Mouse (Mus musculus): ENCODE results near the gene Capn7. TPM values are rescaled to one million over a fixed set of nuclear protein-coding genes. Genes with fewer than 3 reads are reported as not detected.

The Capn7 gene
- polyA plus RNA-seq, 1 experiment from 2014 or later = 89.4 TPM

- Histone ChIP-seq H3K36me3 (ENCODE audit: control insufficient read depth, insufficient read depth, low read length) (peaks cover 3% of the 10 kb centered on the region; the same call in 1 of the 2 replicates), H3K4me2 (ENCODE audit: low read depth, low read length) (no peak overlapping the region), H3K4me3 (ENCODE audit: low read depth, low read length) (no peak overlapping the region), H3K4me1 (ENCODE audit: control insufficient read depth, insufficient read depth, low read length) (peaks cover 6% of the 10 kb centered on the region; the same call in 1 of the 2 replicates), H3K9me3 (ENCODE audit: control insufficient read depth, low read length) (no peaks in the 10 kb centered on the region), H3K27ac (ENCODE audit: low read depth, low read length) (peak overlapping the region; percentile 34; the same call in 1 of the 2 replicates), H3K9ac (replicated peaks; ENCODE audit: low read depth, low read length) (no peak overlapping the region), H3K27me3 (ENCODE audit: control insufficient read depth, insufficient read depth, low read length) (no peaks in the 10 kb centered on the region)
- WGBS = 68% methylated on average over 13 of the region's 13 CpGs
- no peak for ATAC-seq (ENCODE audit: low read depth)
Measured at GRCm38 (mm10) chr14:31388086-31388872, 51.8 kb downstream of the Capn7 start.

DNA sequence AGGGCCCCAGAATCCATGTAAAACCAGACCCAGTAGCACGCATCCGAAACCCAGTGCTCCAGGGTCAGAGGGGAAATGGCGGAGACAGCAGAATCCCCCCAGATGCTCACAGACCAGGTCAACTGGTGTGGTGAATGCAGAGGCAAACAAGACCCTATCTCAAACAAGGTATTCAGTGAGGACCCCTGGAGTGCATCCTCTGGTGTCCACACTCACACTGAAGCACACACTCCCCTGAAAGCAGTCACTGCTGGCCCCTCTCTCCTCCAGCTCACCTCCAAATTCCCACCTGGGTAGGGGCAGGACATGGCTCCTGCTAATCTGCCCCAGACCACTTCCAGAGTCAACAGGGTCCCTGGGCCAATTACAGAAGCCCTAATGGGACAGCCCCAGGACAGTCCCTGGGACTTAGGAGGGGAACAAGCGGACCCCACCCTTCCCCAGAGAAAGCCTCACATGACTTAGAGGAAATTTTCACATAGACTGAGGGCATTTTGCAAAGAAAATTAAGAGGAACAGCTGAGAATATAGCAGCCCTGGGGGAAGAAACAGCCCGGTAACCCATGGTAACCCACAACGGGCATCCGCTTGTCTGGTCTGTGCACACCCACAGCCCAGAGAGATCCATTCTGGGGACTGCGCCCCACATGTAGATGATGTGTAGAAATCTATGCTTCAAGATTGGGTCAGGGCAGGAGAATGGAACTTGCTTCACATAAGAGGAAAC, 53.1 kb downstream of the Capn7 start:
- Histone ChIP-seq H3K36me3 (ENCODE audit: control insufficient read depth, insufficient read depth, low read length) (no peaks in the 10 kb centered on the region), H3K4me1 (ENCODE audit: control insufficient read depth, insufficient read depth, low read length) (peaks cover 6% of the 10 kb centered on the region; the same call in 1 of the 2 replicates), H3K27ac (ENCODE audit: low read depth, low read length) (no peak overlapping the region), H3K27me3 (ENCODE audit: control insufficient read depth, insufficient read depth, low read length) (no peaks in the 10 kb centered on the region), H3K4me3 (ENCODE audit: low read depth, low read length) (no peak overlapping the region), H3K4me2 (ENCODE audit: low read depth, low read length) (no peak overlapping the region), H3K9ac (replicated peaks; ENCODE audit: low read depth, low read length) (no peak overlapping the region), H3K9me3 (ENCODE audit: control insufficient read depth, low read length) (no peaks in the 10 kb centered on the region)
- no peak for ATAC-seq (ENCODE audit: low read depth)
- WGBS = 91% methylated on average over 8 of the region's 8 CpGs

DNA sequence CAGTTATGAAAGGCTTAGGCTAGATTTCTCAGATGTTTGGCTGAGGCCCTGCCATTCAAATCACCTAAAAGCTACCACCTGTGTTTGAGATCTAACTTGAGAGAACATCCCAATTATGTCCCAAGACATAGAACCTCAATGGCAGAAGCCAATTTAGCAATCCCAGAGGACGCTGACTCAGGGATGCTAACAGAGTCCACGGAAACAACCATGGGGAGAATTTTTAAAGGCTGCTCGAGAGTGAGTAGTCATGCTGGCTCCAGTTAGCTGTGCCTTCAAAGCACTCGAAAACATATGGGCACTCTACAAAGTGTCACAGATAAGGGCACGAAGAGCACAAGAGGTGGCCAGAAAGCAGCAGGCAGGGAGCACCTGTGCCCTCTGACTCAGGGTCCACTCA, 55.9 kb downstream of the Capn7 start:
- Histone ChIP-seq H3K36me3 (ENCODE audit: control insufficient read depth, insufficient read depth, low read length) (no peaks in the 10 kb centered on the region), H3K9ac (replicated peaks; ENCODE audit: low read depth, low read length) (no peak overlapping the region), H3K27me3 (ENCODE audit: control insufficient read depth, insufficient read depth, low read length) (no peaks in the 10 kb centered on the region), H3K4me2 (ENCODE audit: low read depth, low read length) (no peak overlapping the region), H3K4me1 (ENCODE audit: control insufficient read depth, insufficient read depth, low read length) (no peaks in the 10 kb centered on the region), H3K9me3 (ENCODE audit: control insufficient read depth, low read length) (no peaks in the 10 kb centered on the region), H3K4me3 (ENCODE audit: low read depth, low read length) (no peak overlapping the region), H3K27ac (ENCODE audit: low read depth, low read length) (no peak overlapping the region)
- ATAC-seq (ENCODE audit: low read depth) = no peak
- 82% methylated on average over 5 of the region's 5 CpGs for WGBS

DNA sequence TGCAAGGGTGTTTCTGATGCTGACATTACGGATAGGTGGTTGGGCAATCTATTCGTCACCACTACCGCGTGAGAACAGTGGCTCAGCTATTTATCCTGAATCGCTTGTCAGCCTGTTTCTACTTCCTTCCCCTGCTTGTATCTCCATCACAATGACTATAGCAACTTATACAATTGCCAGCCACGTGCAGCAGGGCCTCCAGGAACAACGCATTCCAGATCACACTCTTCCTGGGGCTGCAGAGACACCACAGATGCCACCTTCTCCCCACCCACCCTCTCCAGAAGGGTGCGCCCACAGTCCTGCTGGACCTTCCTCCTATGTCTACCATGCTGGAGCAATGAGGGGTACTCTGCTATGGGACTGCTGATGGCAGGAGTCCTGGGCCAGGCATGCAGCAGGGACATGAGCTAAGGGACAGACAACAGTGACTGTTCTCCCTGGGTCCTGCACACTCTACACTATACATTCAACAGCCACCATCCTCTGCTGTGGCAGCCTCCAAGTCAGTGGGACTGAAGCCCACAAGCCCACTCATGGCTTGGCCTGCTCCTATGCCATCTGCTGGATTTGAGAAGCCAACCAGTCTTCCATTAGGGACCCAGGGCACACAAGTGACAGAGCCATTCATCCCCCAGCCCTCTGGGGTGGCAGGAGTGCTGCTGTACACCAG, 56.6 kb downstream of the Capn7 start:
- Histone ChIP-seq H3K4me3 (ENCODE audit: low read depth, low read length) (no peak overlapping the region), H3K9ac (replicated peaks; ENCODE audit: low read depth, low read length) (no peak overlapping the region), H3K27ac (ENCODE audit: low read depth, low read length) (no peak overlapping the region), H3K9me3 (ENCODE audit: control insufficient read depth, low read length) (no peaks in the 10 kb centered on the region), H3K4me1 (ENCODE audit: control insufficient read depth, insufficient read depth, low read length) (no peaks in the 10 kb centered on the region), H3K27me3 (ENCODE audit: control insufficient read depth, insufficient read depth, low read length) (no peaks in the 10 kb centered on the region), H3K36me3 (ENCODE audit: control insufficient read depth, insufficient read depth, low read length) (no peaks in the 10 kb centered on the region), H3K4me2 (ENCODE audit: low read depth, low read length) (no peak overlapping the region)
- no peak for ATAC-seq (ENCODE audit: low read depth)
- WGBS = 70% methylated on average over 8 of the region's 8 CpGs

- Histone ChIP-seq H3K27ac (ENCODE audit: low read depth, low read length) (no peak overlapping the region), H3K36me3 (ENCODE audit: control insufficient read depth, insufficient read depth, low read length) (no peaks in the 10 kb centered on the region), H3K4me3 (ENCODE audit: low read depth, low read length) (no peak overlapping the region), H3K4me1 (ENCODE audit: control insufficient read depth, insufficient read depth, low read length) (no peaks in the 10 kb centered on the region), H3K27me3 (ENCODE audit: control insufficient read depth, insufficient read depth, low read length) (no peaks in the 10 kb centered on the region), H3K9me3 (ENCODE audit: control insufficient read depth, low read length) (no peaks in the 10 kb centered on the region), H3K4me2 (ENCODE audit: low read depth, low read length) (no peak overlapping the region), H3K9ac (replicated peaks; ENCODE audit: low read depth, low read length) (no peak overlapping the region)
- WGBS = 83% methylated on average over 3 of the region's 3 CpGs
- no peak for ATAC-seq (ENCODE audit: low read depth)
Measured at GRCm38 (mm10) chr14:31393546-31393890, 57.1 kb downstream of the Capn7 start.

- Histone ChIP-seq H3K27me3 (ENCODE audit: control insufficient read depth, insufficient read depth, low read length) (no peaks in the 10 kb centered on the region), H3K27ac (ENCODE audit: low read depth, low read length) (no peak overlapping the region), H3K9me3 (ENCODE audit: control insufficient read depth, low read length) (no peaks in the 10 kb centered on the region), H3K4me3 (ENCODE audit: low read depth, low read length) (no peak overlapping the region), H3K9ac (replicated peaks; ENCODE audit: low read depth, low read length) (no peak overlapping the region), H3K4me1 (ENCODE audit: control insufficient read depth, insufficient read depth, low read length) (0 out of 2 replicates have a peak, but pooled peaks cover 4% of the 10 kb centered on the region), H3K4me2 (ENCODE audit: low read depth, low read length) (no peak overlapping the region), H3K36me3 (ENCODE audit: control insufficient read depth, insufficient read depth, low read length) (no peaks in the 10 kb centered on the region)
- ATAC-seq (ENCODE audit: low read depth) = no peak
- WGBS = 85% methylated on average over 7 of the region's 7 CpGs
Measured at GRCm38 (mm10) chr14:31393936-31394630, 57.6 kb downstream of the Capn7 start.

GRCm38 (mm10) chr14:31394822-31395532, 58.5 kb downstream of the Capn7 start:
- H3K4me3 ChIP-seq (ENCODE audit: low read depth, low read length) = no peak overlapping the region
- WGBS = 91% methylated on average over 9 of the region's 9 CpGs
- H3K36me3 ChIP-seq (ENCODE audit: control insufficient read depth, insufficient read depth, low read length) = no peaks in the 10 kb centered on the region
- 0 out of 2 replicates have a peak, but pooled peaks cover 4% of the 10 kb centered on the region for H3K4me1 ChIP-seq (ENCODE audit: control insufficient read depth, insufficient read depth, low read length)
- H3K4me2 ChIP-seq (ENCODE audit: low read depth, low read length) = no peak overlapping the region
- no peak overlapping the region for H3K27ac ChIP-seq (ENCODE audit: low read depth, low read length)
- no peaks in the 10 kb centered on the region for H3K27me3 ChIP-seq (ENCODE audit: control insufficient read depth, insufficient read depth, low read length)
- no peak overlapping the region for H3K9ac ChIP-seq (replicated peaks; ENCODE audit: low read depth, low read length)
- no peaks in the 10 kb centered on the region for H3K9me3 ChIP-seq (ENCODE audit: control insufficient read depth, low read length)
- ATAC-seq (ENCODE audit: low read depth) = no peak

DNA sequence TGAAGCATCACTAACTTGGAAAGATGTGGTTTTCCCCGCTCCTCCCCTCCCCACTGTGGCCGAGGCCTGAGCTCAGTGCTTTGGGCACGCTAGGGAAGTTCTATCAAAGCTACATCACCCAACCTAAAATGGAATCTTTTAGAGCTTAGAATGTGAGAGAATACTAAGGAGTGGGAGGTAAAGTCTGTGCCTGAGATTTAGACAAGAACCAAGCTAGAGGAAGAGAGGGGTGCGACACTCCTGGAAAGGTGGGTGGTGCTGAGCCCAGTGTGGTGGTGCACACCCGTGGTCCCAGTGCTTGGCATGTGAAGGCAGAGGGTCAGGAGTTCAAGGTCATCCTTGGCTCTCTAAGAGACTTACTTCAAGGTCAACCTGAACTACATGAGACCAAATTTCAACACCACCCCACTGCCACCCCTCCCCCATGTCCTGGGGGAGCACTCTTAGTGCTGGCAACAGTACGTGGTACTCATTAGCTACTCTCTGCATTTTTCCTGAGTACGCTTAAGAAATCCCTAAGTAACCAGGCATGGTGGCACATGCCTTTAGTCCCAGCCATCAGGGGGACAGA, 59.3 kb downstream of the Capn7 start:
- Histone ChIP-seq H3K27me3 (ENCODE audit: control insufficient read depth, insufficient read depth, low read length) (no peaks in the 10 kb centered on the region), H3K27ac (ENCODE audit: low read depth, low read length) (no peak overlapping the region), H3K4me1 (ENCODE audit: control insufficient read depth, insufficient read depth, low read length) (0 out of 2 replicates have a peak, but pooled peaks cover 4% of the 10 kb centered on the region), H3K9me3 (ENCODE audit: control insufficient read depth, low read length) (no peaks in the 10 kb centered on the region), H3K9ac (replicated peaks; ENCODE audit: low read depth, low read length) (no peak overlapping the region), H3K4me2 (ENCODE audit: low read depth, low read length) (no peak overlapping the region), H3K36me3 (ENCODE audit: control insufficient read depth, insufficient read depth, low read length) (no peaks in the 10 kb centered on the region), H3K4me3 (ENCODE audit: low read depth, low read length) (no peak overlapping the region)
- 94% methylated on average over 7 of the region's 7 CpGs for WGBS
- ATAC-seq (ENCODE audit: low read depth) = no peak

All from neural tube, embryonic 14.5 days (tissue).